Mouse (Mus musculus) T-helper 1 cell (primary cell): ENCODE results near the gene Plp2.

Source experiments
- in situ Hi-C: fragments of 300-600 bp; cut with MboI, MseI; formaldehyde crosslinking; loops from one replicate; pipeline ENCODE4 v1.15.1; 2025; ENCODE audit warnings: high pct_unique_total_duplicates

Plp2 gene

GRCm38 (mm10) chrX:7662936-7663335, 8.3 kb downstream of the Plp2 start:
- in situ Hi-C loops, result no loop called here

DNA sequence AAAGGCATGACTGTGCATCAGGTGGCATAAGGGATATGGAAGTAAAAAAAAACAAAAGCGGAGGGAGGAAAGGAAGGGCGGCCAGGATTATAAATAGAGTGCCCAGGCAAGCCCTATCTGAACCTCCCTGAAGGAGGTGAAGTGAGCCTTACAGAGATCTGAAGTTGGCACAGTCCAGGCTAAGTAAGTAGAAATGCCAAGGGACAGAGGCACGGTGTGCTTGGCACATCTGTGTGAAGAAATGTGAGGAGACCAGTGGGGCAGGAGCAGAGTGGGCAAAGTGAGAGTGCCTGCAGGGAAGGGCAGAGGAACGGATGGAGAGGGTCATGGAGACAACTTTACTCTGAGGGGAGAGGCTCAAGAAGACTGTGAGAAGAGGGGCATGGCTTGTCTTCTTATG, 10.1 kb downstream of the Plp2 start:
- in situ Hi-C loops, result no loop called here

- in situ Hi-C loops, result no loop called here
Observed at GRCm38 (mm10) chrX:7658785-7659589, 12.2 kb downstream of the Plp2 start.

DNA sequence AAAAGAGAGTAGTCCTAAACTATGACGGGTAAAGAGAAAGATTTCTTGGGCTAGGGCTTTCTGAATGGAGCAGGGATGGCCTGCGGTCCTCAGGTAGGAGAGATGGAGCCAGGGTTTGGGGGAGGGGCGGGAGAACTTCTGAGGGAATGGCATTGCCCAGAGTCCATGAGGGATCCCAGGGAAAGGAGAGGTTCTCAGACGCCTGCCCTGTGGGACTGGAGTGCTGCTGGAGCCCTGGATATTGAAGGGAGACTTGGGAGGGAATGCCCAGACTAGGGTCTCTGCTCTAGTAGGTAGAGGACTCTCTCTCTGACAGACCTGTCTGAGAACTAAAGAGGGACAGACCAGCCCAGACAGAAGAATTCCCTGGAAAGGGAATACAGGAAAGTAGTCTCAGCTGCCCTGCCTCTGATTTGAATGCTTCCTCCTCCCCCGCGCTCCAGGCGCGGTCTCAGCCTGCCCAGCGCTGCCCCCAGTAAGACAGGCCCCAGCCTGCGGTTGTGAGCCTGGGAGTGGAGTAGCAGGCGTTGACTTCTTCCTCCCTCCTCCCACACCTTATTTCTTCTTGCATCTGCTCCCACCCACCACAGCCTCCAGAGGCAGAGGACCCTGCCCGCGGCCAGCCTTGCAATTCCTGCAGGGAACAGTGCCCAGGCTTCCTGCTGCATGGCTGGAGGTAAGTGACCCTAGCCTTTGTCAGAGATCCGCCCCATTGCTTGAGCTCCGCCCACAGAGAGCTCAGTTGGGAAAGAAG, 13.0 kb downstream of the Plp2 start:
- in situ Hi-C loops, result no loop called here

GRCm38 (mm10) chrX:7657221-7657639, 14.0 kb downstream of the Plp2 start, which contains the start of gene Prickle3:
TSS of gene Prickle3 (plus strand) at chrX:7657260.
- in situ Hi-C loops, result no loop called here

DNA sequence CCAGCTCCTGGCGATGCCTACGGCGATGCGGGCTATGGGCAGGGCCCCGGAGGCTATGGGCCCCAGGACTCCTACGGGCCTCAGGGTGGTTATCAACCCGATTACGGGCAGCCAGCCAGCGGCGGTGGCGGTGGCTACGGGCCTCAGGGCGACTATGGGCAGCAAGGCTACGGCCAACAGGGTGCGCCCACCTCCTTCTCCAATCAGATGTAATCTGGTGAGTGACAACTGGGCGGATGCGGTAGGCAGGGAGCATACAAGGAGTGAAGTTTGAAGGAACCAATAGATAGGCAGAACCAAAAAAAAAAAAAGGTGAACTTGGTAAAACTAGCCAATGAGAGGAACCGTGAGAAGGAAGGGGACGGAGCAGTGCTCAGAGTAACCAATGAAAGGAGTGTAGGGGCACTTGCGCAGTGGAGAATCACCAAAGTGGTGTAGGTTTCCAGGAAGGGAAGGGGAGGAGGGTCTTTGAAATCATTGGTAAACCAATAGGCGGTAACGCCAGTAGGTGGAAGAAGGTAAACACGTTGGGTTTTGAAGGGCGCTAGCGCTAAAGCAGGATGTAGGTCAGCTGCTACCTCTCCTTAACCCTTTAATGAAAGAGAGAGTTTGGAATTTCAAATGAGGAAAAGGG, 22.4 kb downstream of the Plp2 start:
- in situ Hi-C loops, result no loop called here

- in situ Hi-C loops, result no loop called here
Observed at GRCm38 (mm10) chrX:7645349-7645748, 25.8 kb downstream of the Plp2 start.

GRCm38 (mm10) chrX:7640785-7641184, 30.4 kb downstream of the Plp2 start:
- in situ Hi-C loops, result no loop called here

- in situ Hi-C loops, result no loop called here
Observed at GRCm38 (mm10) chrX:7639536-7640325, 31.5 kb downstream of the Plp2 start.

DNA sequence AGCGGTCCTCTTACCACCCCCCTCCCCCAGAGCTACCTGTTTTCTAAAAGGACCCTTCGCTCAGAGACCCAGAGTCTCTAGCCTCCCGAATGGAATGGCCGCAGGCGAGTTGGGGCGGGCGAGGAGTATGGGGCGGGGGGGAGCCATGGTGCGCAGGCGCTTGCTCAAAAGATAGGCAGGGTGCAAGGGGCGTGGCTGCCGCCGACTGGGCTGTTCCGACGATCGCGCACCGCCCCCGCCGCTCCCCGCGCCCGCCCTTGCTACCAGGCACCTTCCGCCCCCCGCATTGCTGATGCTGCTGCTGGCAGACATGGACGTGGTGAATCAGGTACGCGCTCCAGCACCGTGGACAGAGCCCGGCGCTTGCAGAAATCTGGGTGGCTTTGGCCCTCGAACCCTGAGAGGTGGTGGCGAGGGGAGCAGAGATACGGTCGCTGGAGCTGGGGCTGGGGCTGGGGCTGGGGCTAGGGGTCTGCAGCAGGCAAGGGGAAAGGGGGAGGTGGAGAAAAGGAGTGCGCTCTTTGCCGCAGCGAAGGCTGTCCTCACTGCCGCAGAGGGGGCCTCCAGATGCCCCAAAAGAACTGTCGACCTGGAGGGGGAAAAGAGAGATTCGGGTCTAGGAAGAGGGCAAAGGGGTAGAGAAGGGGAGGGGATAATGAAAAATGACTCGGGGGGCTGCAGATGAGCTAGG, 32.6 kb downstream of the Plp2 start, which contains the start of gene Syp:
TSS of gene Syp (plus strand) at position 71 of the 691 bp plus-strand sequence.
- in situ Hi-C loops, result no loop called here

- in situ Hi-C loops, result no loop called here
Observed at GRCm38 (mm10) chrX:7635101-7635500, 36.1 kb downstream of the Plp2 start.

DNA sequence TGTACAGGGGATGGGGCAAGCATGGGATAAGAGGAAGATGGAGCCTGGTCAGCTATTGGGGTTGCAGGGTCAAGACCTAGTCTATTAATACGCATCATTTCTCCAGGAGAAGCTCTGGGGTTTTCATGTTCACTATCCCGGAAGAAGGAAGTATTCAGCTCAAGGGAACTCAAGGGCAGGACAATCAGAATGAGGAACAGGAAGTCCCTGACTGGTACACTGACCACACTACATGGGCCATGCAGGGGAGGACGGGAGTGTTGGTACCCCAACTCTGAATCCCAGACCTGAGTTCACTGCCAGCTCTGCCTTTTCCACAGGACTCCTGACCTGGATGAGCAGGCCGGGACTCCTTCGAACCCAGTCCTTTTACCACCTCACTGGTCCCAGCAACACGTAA, 38.6 kb downstream of the Plp2 start:
- in situ Hi-C loops, result no loop called here
